Mouse (Mus musculus): ENCODE measurements at regions not wholly inside any gene's neighbourhood (a gene's known extent, or its start where the extent isn't known, plus 50 kb on each side); places are given as distances from the start of the nearest gene placed in this dataset.

DNA sequence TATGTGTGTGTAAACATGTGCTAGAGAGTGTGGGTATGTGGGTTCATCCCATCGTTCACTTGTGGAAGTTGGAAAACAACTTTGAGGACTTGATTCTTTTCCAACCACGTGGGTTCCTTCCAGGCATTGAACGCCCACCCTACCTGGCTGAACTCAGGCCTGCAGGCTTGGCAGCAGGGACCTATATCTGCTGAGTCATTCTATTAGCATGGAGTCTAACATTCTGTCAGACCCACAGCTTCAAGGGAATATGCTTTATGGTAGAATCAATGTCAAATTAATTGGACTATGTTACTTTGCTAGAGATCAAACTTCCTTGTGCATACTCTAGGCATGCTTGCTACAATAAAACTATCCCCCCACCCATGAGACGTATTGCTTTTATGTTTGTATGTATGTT is 56.1 kb upstream of the Ep300 start:
- DNase-seq (ENCODE audit: extremely low read depth, low read depth) = no peak

DNA sequence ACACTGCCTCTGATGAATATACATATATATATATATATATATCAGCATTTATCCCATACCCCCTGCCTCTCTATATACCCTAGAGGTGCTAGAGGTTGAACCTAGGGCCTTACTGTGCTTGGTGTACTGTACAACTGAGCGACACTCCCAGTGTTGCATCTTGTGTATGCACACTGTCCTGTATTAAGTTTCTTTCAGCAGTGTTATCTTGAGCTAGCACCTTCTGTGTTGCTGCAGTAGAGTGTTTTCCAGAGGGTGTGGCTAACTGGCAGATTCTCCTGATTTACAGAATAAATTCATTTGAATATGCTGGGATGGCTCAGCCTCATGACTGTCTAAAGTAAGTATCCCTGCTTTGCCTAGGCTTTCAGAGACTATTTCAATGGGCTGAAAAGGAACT is 54.7 kb upstream of the Ep300 start:
- peak; percentile 64 for DNase-seq (ENCODE audit: extremely low read depth, low read depth)

DNA sequence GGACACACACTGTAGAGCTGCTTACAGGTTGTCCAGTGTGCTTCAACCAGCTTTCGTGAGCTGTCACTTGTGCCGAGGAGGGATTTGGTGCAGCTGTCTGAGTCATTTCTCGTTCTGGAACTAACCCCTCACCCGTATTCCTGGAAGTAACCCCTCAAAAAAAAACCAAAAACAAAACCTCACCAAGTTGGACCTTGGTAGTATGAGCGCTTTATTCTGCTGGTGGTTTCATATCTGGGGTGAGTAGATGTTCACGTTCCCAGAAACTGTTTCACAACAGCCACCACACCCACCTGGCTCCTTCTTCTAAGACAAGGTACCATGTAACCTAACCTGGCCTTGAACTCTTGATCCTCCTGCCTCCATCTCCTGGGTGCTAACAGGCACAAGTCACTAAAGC is 50.6 kb upstream of the Ep300 start:
- no peak for DNase-seq (ENCODE audit: extremely low read depth, low read depth)
